11 mouse cellular contexts compared by ENCODE assay signal in the genomic region with DNA sequence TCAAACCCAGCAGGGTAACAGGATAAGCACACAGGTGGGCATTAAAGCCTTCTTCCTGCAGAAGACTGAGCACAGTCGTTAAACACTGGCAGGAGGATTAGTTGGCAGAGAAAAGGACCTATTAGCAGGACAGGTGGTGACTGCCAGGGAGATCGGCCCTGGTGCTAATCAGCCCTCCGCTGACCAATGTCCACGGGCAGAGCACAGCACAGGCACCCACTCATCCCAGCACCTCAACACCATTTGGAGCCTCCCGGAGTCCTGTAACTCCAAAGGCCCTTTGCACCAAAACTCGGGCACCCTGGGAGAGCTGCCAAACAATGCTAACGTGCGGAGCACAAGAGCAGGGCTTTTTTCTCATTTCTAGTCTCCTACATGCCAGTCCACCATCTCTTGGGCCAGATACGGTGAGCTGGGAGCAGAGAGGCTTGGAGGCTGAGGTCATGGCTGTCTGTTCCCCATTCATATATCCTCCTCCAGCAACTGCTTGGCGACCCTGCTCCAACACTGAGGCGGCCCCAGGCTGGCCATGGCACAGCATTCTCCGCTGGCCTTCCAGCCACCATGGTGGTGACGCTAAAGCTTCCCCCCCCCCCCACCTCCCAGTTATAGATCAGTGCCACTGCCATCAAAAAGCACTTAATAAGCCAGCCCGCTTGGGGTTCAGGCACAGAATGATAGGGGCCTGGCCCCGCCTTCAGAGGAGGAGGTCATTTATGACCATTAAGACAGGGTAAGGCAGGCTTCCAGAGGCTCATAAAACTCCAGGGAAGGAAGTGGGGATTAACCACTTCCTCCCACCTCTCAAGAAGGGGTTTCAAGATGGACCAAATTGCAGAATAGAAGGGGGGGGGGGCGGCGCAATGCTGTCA. TPM values are rescaled to one million over a fixed set of nuclear protein-coding genes. Genes with fewer than 3 reads are reported as not detected.
DNase-seq lines count a peak whose midpoint lies in the region; ATAC-seq and TF ChIP-seq lines count a peak whose summit lies in the region.
"Had no signal": no experiment of that assay in that cellular context is flagged by ENCODE, and none has a peak within 500 bp of the region (broad histone marks: within the 10 kb centered on the region; RNA-seq: fewer than 3 reads in every experiment).

No protein-coding gene starts in this region.

- no peaks in the 10 kb centered on the region for H3K36me3 ChIP-seq in lung, embryonic 14.5 days (ENCODE audit: insufficient read depth)
- H3K36me3 ChIP-seq in embryonic facial prominence, embryonic 10.5 days (replicated peaks), result peaks cover 9% of the 10 kb centered on the region; the same call in 1 of the 2 replicates
- no peaks in the 10 kb centered on the region for H3K36me3 ChIP-seq in kidney, adult 2 months (ENCODE audit: control insufficient read depth, insufficient read depth, low read length)
- H3K36me3 ChIP-seq in myocyte (ENCODE audit: control insufficient read depth, insufficient read depth), result no peaks in the 10 kb centered on the region
- H3K36me3 ChIP-seq in heart, adult 2 months (ENCODE audit: control insufficient read depth, insufficient read depth, low read length), result no peaks in the 10 kb centered on the region

- peaks cover 46% of the 10 kb centered on the region for H3K4me1 ChIP-seq in lung, embryonic 14.5 days (ENCODE audit: insufficient read depth)
- peaks cover 86% of the 10 kb centered on the region for H3K4me1 ChIP-seq in embryonic facial prominence, embryonic 10.5 days
- peaks cover 14% of the 10 kb centered on the region for H3K4me1 ChIP-seq in kidney, adult 2 months (ENCODE audit: control insufficient read depth, insufficient read depth, low read length)
- H3K4me1 ChIP-seq in heart, adult 2 months (ENCODE audit: control insufficient read depth, insufficient read depth, low read length), result no peaks in the 10 kb centered on the region

- H3K27me3 ChIP-seq in lung, embryonic 14.5 days (ENCODE audit: insufficient read depth, low read length), result no peaks in the 10 kb centered on the region
- no peaks in the 10 kb centered on the region for H3K27me3 ChIP-seq in embryonic facial prominence, embryonic 10.5 days (replicated peaks; ENCODE audit: low read depth, poor library complexity, severe bottlenecking)
- H3K27me3 ChIP-seq in kidney, adult 2 months (replicated peaks; ENCODE audit: control insufficient read depth, insufficient read depth, low read length), result no peaks in the 10 kb centered on the region
- no peaks in the 10 kb centered on the region for H3K27me3 ChIP-seq in myocyte (ENCODE audit: control insufficient read depth, insufficient read depth, insufficient read length)
- H3K27me3 ChIP-seq in heart, adult 2 months (ENCODE audit: control insufficient read depth, insufficient read depth, low read length), result no peaks in the 10 kb centered on the region

- TF ChIP-seq CTCF in lung, embryonic 14.5 days (IDR thresholded peaks at IDR 0.05; ENCODE audit: low read depth), result no peak
- TF ChIP-seq CTCF in kidney, adult 2 months (conservative IDR thresholded peaks at IDR 0.05; ENCODE audit: insufficient read depth, insufficient read length, low read depth, low read length), result no peak
- TF ChIP-seq CTCF in heart, adult 2 months (IDR thresholded peaks at IDR 0.05), result no peak

- 44% methylated on average over 16 of the region's 17 CpGs for WGBS in lung, embryonic 14.5 days
- 73% methylated on average over 17 of the region's 17 CpGs for WGBS in embryonic facial prominence, embryonic 10.5 days
- WGBS in kidney, adult 2 months, result 48% methylated on average over 17 of the region's 17 CpGs
- 74% methylated on average over 17 of the region's 17 CpGs for WGBS in heart, adult 2 months

- intact Hi-C loops in heart, adult 2 months (cut with DNase I), result no loop called here

- DNase-seq in lung, embryonic 14.5 days, result no peak
- no peak for DNase-seq in lung, adult 18-20 months
- no peak for DNase-seq in embryonic facial prominence, embryonic 10.5 days (ENCODE audit: low spot score)
- DNase-seq in kidney, adult 2 months, result peak; percentile 82
- DNase-seq in layer of hippocampus, adult 18-20 months (ENCODE audit: low spot score in 2 of 2), result no peak
- DNase-seq in heart, adult 2 months, result no peak
- DNase-seq in MN1 (ENCODE audit: low spot score), result no peak

- no peak overlapping the region for H3K4me3 ChIP-seq in lung, embryonic 14.5 days (ENCODE audit: low read depth, low read length)
- H3K4me3 ChIP-seq in embryonic facial prominence, embryonic 10.5 days, result no peak overlapping the region
- no peak overlapping the region for H3K4me3 ChIP-seq in kidney, adult 2 months (ENCODE audit: insufficient read depth, low read depth, low read length)
- H3K4me3 ChIP-seq in myocyte, result no peak overlapping the region
- no peak overlapping the region for H3K4me3 ChIP-seq in heart, adult 2 months

- 0 out of 2 replicates have a peak, but pooled peaks have one; percentile 6 for ATAC-seq in lung, embryonic 14.5 days (ENCODE audit: insufficient read depth)

- no peak for TF ChIP-seq EP300 in heart, adult 2 months (IDR thresholded peaks at IDR 0.05; ENCODE audit: insufficient read depth, low read depth, low read length)

- H3K79me2 ChIP-seq in myocyte (ENCODE audit: control insufficient read depth, insufficient read depth), result no peaks in the 10 kb centered on the region
- H3K79me2 ChIP-seq in heart, adult 2 months (replicated peaks; ENCODE audit: control insufficient read depth, insufficient read depth, low read length), result no peaks in the 10 kb centered on the region

- H3K9ac ChIP-seq in lung, embryonic 14.5 days, result no peak overlapping the region
- no peak overlapping the region for H3K9ac ChIP-seq in heart, adult 2 months (ENCODE audit: low read depth, low read length)

- H3K27ac ChIP-seq in lung, embryonic 14.5 days (ENCODE audit: low read depth), result peak overlapping the region; percentile 89
- peak overlapping the region; percentile 54 for H3K27ac ChIP-seq in embryonic facial prominence, embryonic 10.5 days (replicated peaks)
- H3K27ac ChIP-seq in kidney, adult 2 months (ENCODE audit: insufficient read depth, low read depth, low read length), result no peak overlapping the region
- no peak overlapping the region for H3K27ac ChIP-seq in heart, adult 2 months

- H3ac ChIP-seq in myocyte (ENCODE audit: control insufficient read depth, insufficient read length), result no peak overlapping the region

- no peak for TF ChIP-seq POLR2A in kidney, adult 2 months (IDR thresholded peaks at IDR 0.05; ENCODE audit: low read depth, low read length)
- TF ChIP-seq POLR2A in myocyte (IDR thresholded peaks at IDR 0.05; ENCODE audit: insufficient read length, low read depth), result no peak
- no peak for TF ChIP-seq POLR2A in heart, adult 2 months (IDR thresholded peaks at IDR 0.05; ENCODE audit: insufficient read depth, low read depth, low read length)

- H3K9me3 ChIP-seq in lung, embryonic 14.5 days (ENCODE audit: low read depth, low read length), result no peaks in the 10 kb centered on the region
- H3K9me3 ChIP-seq in embryonic facial prominence, embryonic 10.5 days, result no peaks in the 10 kb centered on the region

- peak overlapping the region; percentile 28 for H3K4me2 ChIP-seq in lung, embryonic 14.5 days
- H3K4me2 ChIP-seq in myocyte (ENCODE audit: low read depth), result peak overlapping the region; percentile 18

TF ChIP-seq in myocyte, 11 proteins besides CTCF, POLR2A, EP300 and RAD21:
- TF ChIP-seq POLR2AphosphoS2 (IDR thresholded peaks at IDR 0.05; ENCODE audit: insufficient read length, low read depth) (no peak), MYOG (IDR thresholded peaks at IDR 0.05; ENCODE audit: control insufficient read depth in 1 of 3, insufficient read depth in 1 of 3, insufficient read length in 2 of 3, low read depth in 2 of 3) (no peak), E2F4 (IDR thresholded peaks at IDR 0.05; ENCODE audit: insufficient read depth) (no peak), SRF (IDR thresholded peaks at IDR 0.05; ENCODE audit: control insufficient read depth, insufficient read length, low read depth) (no peak), REST (IDR thresholded peaks at IDR 0.05; ENCODE audit: insufficient read depth, insufficient read length) (no peak), TCF3 (IDR thresholded peaks at IDR 0.05; ENCODE audit: insufficient read length, low read depth) (no peak), TCF12 (IDR thresholded peaks at IDR 0.05; ENCODE audit: insufficient read depth, poor library complexity, severe bottlenecking) (no peak), USF1 (IDR thresholded peaks at IDR 0.05; ENCODE audit: low read depth) (no peak), MAX (IDR thresholded peaks at IDR 0.05; ENCODE audit: low read depth) (no peak), MYOD1 (IDR thresholded peaks at IDR 0.05; ENCODE audit: control insufficient read depth in 1 of 3, insufficient read length in 2 of 3, low read depth in 2 of 3) (no peak), CEBPB (IDR thresholded peaks at IDR 0.05; ENCODE audit: insufficient read depth, poor library complexity, severe bottlenecking) (no peak)
TF ChIP-seq in myocyte: peak in this region for 0.

RNA-seq across cellular contexts. Expression of a gene that starts 20.1 kb away (rescaled TPM):
- 1.4 and 1.5 TPM in 2 replicates for polyA plus RNA-seq in lung, embryonic 14.5 days (2014; fragmentation: Nextera tagmentation; extraction: Ambion mirVana)
- 7.8 and 9.4 TPM in 2 replicates for polyA plus RNA-seq in embryonic facial prominence, embryonic 10.5 days (2016; fragmentation: Nextera tagmentation; extraction: Ambion mirVana)
- polyA plus RNA-seq in kidney, adult 2 months (2012; rRNA removed), result 0.01 and 0.05 TPM in 2 replicates
- 0.01 TPM for polyA plus RNA-seq in myocyte (2012; fragmentation: generic; extraction: Trizol)
- total RNA-seq in layer of hippocampus, adult 18-20 months (2021), result 1 to 10 TPM; 1.2 to 2.0 TPM
- not detected for total RNA-seq in heart, adult 2 months (2021)
- polyA plus RNA-seq in heart, adult 2 months (2012; rRNA removed), result not detected in 2 replicates
- total RNA-seq: megakaryocyte, adult 5-6 weeks had no signal
- polyA plus RNA-seq: heart, embryonic 14.5 days had no signal

RNA-seq across cellular contexts. Expression of a gene that starts 28.6 kb away (rescaled TPM):
- polyA plus RNA-seq in lung, embryonic 14.5 days (2014; fragmentation: Nextera tagmentation; extraction: Ambion mirVana), result 0.27 TPM in 1 of 2 replicates, not detected in the other
- 1.0 and 1.2 TPM in 2 replicates for polyA plus RNA-seq in embryonic facial prominence, embryonic 10.5 days (2016; fragmentation: Nextera tagmentation; extraction: Ambion mirVana)
- polyA plus RNA-seq in kidney, adult 2 months (2012; rRNA removed), result not detected in 2 replicates
- 0.06 TPM for polyA plus RNA-seq in myocyte (2012; fragmentation: generic; extraction: Trizol)
- total RNA-seq in layer of hippocampus, adult 18-20 months (2021), result not detected
- not detected for total RNA-seq in heart, adult 2 months (2021)
- polyA plus RNA-seq in heart, adult 2 months (2012; rRNA removed), result not detected in 2 replicates
- total RNA-seq: left cerebral cortex, adult 8-10 months; megakaryocyte, adult 5-6 weeks had no signal

RNA-seq across cellular contexts. Expression of a gene that starts 39.4 kb away (rescaled TPM):
- polyA plus RNA-seq in lung, embryonic 14.5 days (2014; fragmentation: Nextera tagmentation; extraction: Ambion mirVana), result not detected in 2 replicates
- polyA plus RNA-seq in embryonic facial prominence, embryonic 10.5 days (2016; fragmentation: Nextera tagmentation; extraction: Ambion mirVana), result 0.10 TPM in 1 of 2 replicates, not detected in the other
- 0.20 and 0.53 TPM in 2 replicates for polyA plus RNA-seq in kidney, adult 2 months (2012; rRNA removed)
- not detected for polyA plus RNA-seq in myocyte (2012; fragmentation: generic; extraction: Trizol)
- not detected for total RNA-seq in layer of hippocampus, adult 18-20 months (2021)
- not detected for total RNA-seq in heart, adult 2 months (2021)
- polyA plus RNA-seq in heart, adult 2 months (2012; rRNA removed), result not detected in 2 replicates
- total RNA-seq: left cerebral cortex, adult 8-10 months had no signal
- polyA plus RNA-seq: heart, embryonic 14.5 days had no signal

Comparison
In these comparisons a context has a peak if more than half of its experiments do, and no peak if none do; other contexts are left out.
1. H3K27ac ChIP-seq: peak in lung, embryonic 14.5 days (single experiment) and embryonic facial prominence, embryonic 10.5 days (single experiment); none in kidney, adult 2 months (single experiment) and heart, adult 2 months (single experiment).